Mouse (Mus musculus) G1E (cell line): ENCODE results near the gene Pcsk4.

Experiments used
- CTCF ChIP-seq: IDR thresholded peaks from 2 replicates; pipeline ENCODE4 v1.5.1; 2012; ENCODE audit warnings: low read depth, low read length, inconsistent platforms, mixed read lengths
- GATA1 ChIP-seq: IDR thresholded peaks from 2 replicates; pipeline ENCODE4 v1.6.1; 2012; ENCODE audit warnings: borderline replicate concordance, low read length, inconsistent platforms, mixed read lengths
- TAL1 ChIP-seq: conservative IDR thresholded peaks from 2 replicates; pipeline ENCODE4 v1.6.1; 2012; ENCODE audit warnings: low read depth, low read length, inconsistent platforms, mixed read lengths

GRCm38 (mm10) chr10:80320340-80320760 lies 8.9 kb downstream of the Pcsk4 start, which contains the start of gene 2310011J03Rik:
- TF ChIP-seq CTCF (no peak), TAL1 (no peak), GATA1 (no peak)
